Mouse (Mus musculus) ES-E14 (cell line): ENCODE data around the gene Zmiz1. TPM values are rescaled to one million over a fixed set of nuclear protein-coding genes. Genes with fewer than 3 reads are reported as not detected.
A peak's percentile ranks its signal among the peaks of the same experiment; 100 is the strongest.

Experiments
- DNase-seq: peaks from one replicate; pipeline ENCODE4 v3.0.0-alpha.2; 2013; ENCODE audit warnings: low read depth, low spot score
- H3K27ac ChIP-seq: 2 replicates; pipeline ENCODE4 v1.5.1; 2012; ENCODE audit warnings: low read depth, mild to moderate bottlenecking, low read length, moderate library complexity, mixed read lengths; ENCODE audit not compliant: poor library complexity, insufficient read depth, severe bottlenecking
- H3K36me3 ChIP-seq: 2 replicates; pipeline ENCODE4 v1.6.1; 2012; ENCODE audit warnings: mild to moderate bottlenecking, low read length, moderate library complexity, mixed read lengths; ENCODE audit not compliant: control insufficient read depth, poor library complexity, insufficient read depth, severe bottlenecking
- H3K4me1 ChIP-seq, 2 experiments: fragments of 150-350 bp in 1 of 2; sonication (generic) in 1 of 2; 2 replicates each; pipeline ENCODE4 v1.6.1; 2012; ENCODE audit warnings: low read length in 2 of 2, mild to moderate bottlenecking in 1 of 2, mixed read lengths in 1 of 2; ENCODE audit not compliant: control insufficient read depth in 2 of 2, insufficient read depth in 2 of 2, poor library complexity in 1 of 2
- H3K4me3 ChIP-seq, 2 experiments: fragments of 150-350 bp in 1 of 2; sonication (generic) in 1 of 2; 2 replicates each; pipeline ENCODE4 v1.5.1; 2012; ENCODE audit warnings: low read length in 2 of 2, low read depth in 1 of 2, mild to moderate bottlenecking in 1 of 2, mixed read lengths in 1 of 2; ENCODE audit not compliant: insufficient read depth in 1 of 2, poor library complexity in 1 of 2, severe bottlenecking in 1 of 2
- H3K9ac ChIP-seq: 2 replicates; pipeline ENCODE4 v1.6.1; 2012; ENCODE audit warnings: low read depth, mild to moderate bottlenecking, low read length, mixed read lengths; ENCODE audit not compliant: poor library complexity, insufficient read depth, severe bottlenecking
- H3K9me3 ChIP-seq: fragments of 150-350 bp; sonication (generic); 2 replicates; pipeline ENCODE4 v1.6.1; 2012; ENCODE audit warnings: low read depth, mild to moderate bottlenecking, low read length; ENCODE audit not compliant: control insufficient read depth, insufficient read depth
- CHD2 ChIP-seq: IDR thresholded peaks from 2 replicates; pipeline ENCODE4 v1.6.1; 2014; ENCODE audit warnings: mild to moderate bottlenecking, low read depth, low read length, inconsistent platforms
- HCFC1 ChIP-seq: IDR thresholded peaks from 2 replicates; pipeline ENCODE4 v1.6.1; 2012; ENCODE audit warnings: low read length, inconsistent platforms, borderline replicate concordance; ENCODE audit not compliant: insufficient read depth
- MAFK ChIP-seq: IDR thresholded peaks from 2 replicates; pipeline ENCODE4 v1.6.1; 2014; ENCODE audit warnings: mild to moderate bottlenecking, low read depth, low read length, inconsistent platforms; ENCODE audit not compliant: insufficient read depth
- ZC3H11A ChIP-seq: IDR thresholded peaks from 2 replicates; pipeline ENCODE4 v1.6.1; 2012; ENCODE audit warnings: low read depth, mild to moderate bottlenecking, inconsistent platforms, low read length, borderline replicate concordance
- ZNF384 ChIP-seq: IDR thresholded peaks from 2 replicates; pipeline ENCODE4 v1.6.1; 2012; ENCODE audit warnings: low read depth, low read length, inconsistent platforms
- in situ Hi-C, 2 experiments: fragments of 600-800 bp; cut with MboI; formaldehyde crosslinking; loops; one replicate each; pipeline ENCODE4 v1.15.1; 2025; ENCODE audit warnings: low sequenced_read_pairs in 2 of 2, inconsistent platforms in 1 of 2; ENCODE audit not compliant: unreplicated experiment in 2 of 2
- total RNA-seq: library from RNA; depleted of rRNA; stranded (reverse); fragments of 300-350 nt; gene quantifications from 2 replicates; pipeline ENCODE4 v1.2.3, GENCODE M21; 2012

Zmiz1 gene
- total RNA-seq, 1 experiment: 16.9 TPM

- peaks cover 13 to 38% of the 10 kb centered on the region in 2 experiments for H3K4me1 ChIP-seq
- peak overlapping the region; percentile 81 to 83 for H3K4me3 ChIP-seq
- in situ Hi-C loops: no loop called here
- H3K27ac ChIP-seq: no peak overlapping the region
- DNase-seq: no peak
- peak overlapping the region; percentile 81 for H3K9ac ChIP-seq
- no peaks in the 10 kb centered on the region for H3K9me3 ChIP-seq
- TF ChIP-seq CHD2 (no peak), HCFC1 (no peak), ZC3H11A (no peak), MAFK (no peak), ZNF384 (no peak)
- no peaks in the 10 kb centered on the region for H3K36me3 ChIP-seq
Measured at GRCm38 (mm10) chr14:25608618-25609017, 149.6 kb downstream of the Zmiz1 start.

- H3K4me3 ChIP-seq: no peak overlapping the region
- H3K9ac ChIP-seq: no peak overlapping the region
- no peak for TF ChIP-seq HCFC1
- TF ChIP-seq CHD2: no peak
- no peak for TF ChIP-seq MAFK
- TF ChIP-seq ZC3H11A: no peak
- TF ChIP-seq ZNF384: no peak
Measured at GRCm38 (mm10) chr14:25609355-25609754, 150.4 kb downstream of the Zmiz1 start.

GRCm38 (mm10) chr14:25610396-25611158 is 151.6 kb downstream of the Zmiz1 start:
- Histone ChIP-seq H3K9me3 (no peaks in the 10 kb centered on the region), H3K27ac (no peak overlapping the region), H3K9ac (no peak overlapping the region), H3K36me3 (no peaks in the 10 kb centered on the region), H3K4me1 (peaks cover 5 to 31% of the 10 kb centered on the region in 2 experiments; a peak in 3 of 4 replicates), H3K4me3 (no peak overlapping the region)
- TF ChIP-seq ZNF384: no peak
- no peak for TF ChIP-seq HCFC1
- TF ChIP-seq MAFK: no peak
- TF ChIP-seq ZC3H11A: no peak
- no peak for TF ChIP-seq CHD2
- no peak for DNase-seq
- in situ Hi-C loops: no loop called here

More at GRCm38 (mm10) chr14:25609355-25609754, 150.4 kb downstream of the Zmiz1 start:
- no peaks in the 10 kb centered on the region for H3K36me3 ChIP-seq
- in situ Hi-C loops: no loop called here
- H3K27ac ChIP-seq: no peak overlapping the region
- peaks cover 7 to 32% of the 10 kb centered on the region in 2 experiments; a peak in 3 of 4 replicates for H3K4me1 ChIP-seq
- no peaks in the 10 kb centered on the region for H3K9me3 ChIP-seq
- DNase-seq: no peak

- in situ Hi-C loops: no loop called here
- DNase-seq: no peak
- TF ChIP-seq MAFK (no peak), ZC3H11A (no peak), CHD2 (no peak), HCFC1 (no peak), ZNF384 (no peak)
- no peak overlapping the region for H3K4me3 ChIP-seq
- H3K9me3 ChIP-seq: no peaks in the 10 kb centered on the region
- peaks cover 0 to 26% of the 10 kb centered on the region in 2 experiments; a peak in 2 of 4 replicates for H3K4me1 ChIP-seq
- no peak overlapping the region for H3K27ac ChIP-seq
- H3K9ac ChIP-seq: no peak overlapping the region
- no peaks in the 10 kb centered on the region for H3K36me3 ChIP-seq
Measured at GRCm38 (mm10) chr14:25611159-25611697, 152.2 kb downstream of the Zmiz1 start.
